Mouse (Mus musculus): ENCODE data around the gene Tuba1c. TPM values are rescaled to one million over a fixed set of nuclear protein-coding genes. Genes with fewer than 3 reads are reported as not detected.

The Tuba1c gene
- total RNA-seq, 4 experiments from 2014 or later = 41.1 to 59.7 (median 56.5) TPM

Small RNAs within 50 kb of the gene (microRNA-seq; reads per million reads assigned to microRNA genes)
- gene Mir6960 = 0 reads per million in 2 experiments

Other genes starting within 250 kb of the Tuba1c start
- gene Wnt1, start 240.0 kb upstream of the Tuba1c start, total RNA-seq (2022) = under 1 TPM in 1 of 4 experiments, not detected in 3; 0.26 TPM
- gene Ddn, start 220.4 kb upstream of the Tuba1c start, total RNA-seq (2022) = 100 to 1,000 TPM; 692 to 784 (median 734) TPM
- gene Prkag1, start 198.4 kb upstream of the Tuba1c start, total RNA-seq (2022) = 10 to 100 TPM; 47.4 to 60.9 (median 53.2) TPM
- 10 to 100 TPM; 65.4 to 88.7 (median 76.5) TPM for gene Kmt2d, start 158.7 kb upstream of the Tuba1c start, total RNA-seq (2022)
- 10 to 100 TPM in 2 of 4 experiments, 1 to 10 TPM in 2; 8.4 to 10.9 (median 10.2) TPM for gene Rhebl1, start 135.4 kb upstream of the Tuba1c start, total RNA-seq (2022)
- gene Dhh, start 131.4 kb upstream of the Tuba1c start, total RNA-seq (2022) = under 1 TPM in 3 of 4 experiments, not detected in 1; 0.12 to 0.39 (median 0.13) TPM
- 10 to 100 TPM; 13.7 to 17.9 (median 14.7) TPM for gene Lmbr1l, start 111.7 kb upstream of the Tuba1c start, total RNA-seq (2022)
- 100 to 1,000 TPM; 560 to 600 (median 569) TPM for gene Tuba1b, start 95.3 kb upstream of the Tuba1c start, total RNA-seq (2022)
- not detected for gene Gm49450, start 76.3 kb upstream of the Tuba1c start, total RNA-seq (2022)
- gene Tuba1a, start 76.2 kb upstream of the Tuba1c start, total RNA-seq (2022) = 100 to 1,000 TPM; 904 to 960 (median 945) TPM
- 1 to 10 TPM in 3 of 4 experiments, under 1 TPM in 1; 0.73 to 1.5 (median 1.2) TPM for gene Prph, start 25.3 kb downstream of the Tuba1c start, total RNA-seq (2022)
- gene Troap, start 44.7 kb downstream of the Tuba1c start, total RNA-seq (2022) = under 1 TPM in 2 of 4 experiments, not detected in 2; 0.74 to 0.95 TPM
- gene C1ql4, start 57.9 kb downstream of the Tuba1c start, total RNA-seq (2022) = not detected
- under 1 TPM in 3 of 4 experiments, not detected in 1; 0.30 to 0.56 (median 0.34) TPM for gene Dnajc22, start 63.3 kb downstream of the Tuba1c start, total RNA-seq (2022)
- gene Spats2, start 96.0 kb downstream of the Tuba1c start, total RNA-seq (2022) = 10 to 100 TPM; 29.7 to 34.1 (median 33.2) TPM
- gene Kcnh3, start 195.0 kb downstream of the Tuba1c start, total RNA-seq (2022) = 100 to 1,000 TPM; 141 to 172 (median 154) TPM
- gene Mcrs1, start 222.1 kb downstream of the Tuba1c start, total RNA-seq (2022) = 10 to 100 TPM; 86.7 to 96.0 (median 87.8) TPM

Data from left cerebral cortex, adult 8-10 months (tissue).